Mouse (Mus musculus) left cerebral cortex, adult 2 months (tissue): Measurements from ENCODE around the gene Ipo11. TPM values are rescaled to one million over a fixed set of nuclear protein-coding genes. Genes with fewer than 3 reads are reported as not detected.

Experiments
- DNase-seq, 2 experiments: peaks; one replicate each; pipeline ENCODE4 v3.0.0; 2021 to 2022; ENCODE audit warnings: low spot score in 2 of 2, mixed read lengths in 1 of 2; ENCODE audit errors: extremely low spot score in 1 of 2
- H3K27ac ChIP-seq: fragments of 200-600 bp; 2 replicates; pipeline ENCODE4 v1.8.1; 2022
- H3K4me3 ChIP-seq: fragments of 200-600 bp; 2 replicates; pipeline ENCODE4 v1.8.1; 2022
- CTCF ChIP-seq: fragments of 200-600 bp; IDR thresholded peaks from 2 replicates; pipeline ENCODE4 v1.8.1; 2022; ENCODE audit warnings: antibody characterized with exemption, mild to moderate bottlenecking, moderate library complexity
- intact Hi-C: fragments of 180-260 bp; cut with DNase I; formaldehyde crosslinking; loops from one replicate; pipeline ENCODE4 v1.15.1; 2025
- total RNA-seq, 2 experiments: library from RNA; stranded (reverse); gene quantifications; 2 replicates each; pipeline ENCODE4 v1.2.3; 2021

Gene Ipo11
- total RNA-seq, 2 experiments from 2014 or later, result 58.9 to 59.3 TPM

GRCm38 (mm10) chr13:106893196-106893595 is 43.6 kb downstream of the Ipo11 start:
- no peak overlapping the region for H3K27ac ChIP-seq
- no peak for TF ChIP-seq CTCF
- intact Hi-C loops, result no loop called here
- no peak overlapping the region for H3K4me3 ChIP-seq
- DNase-seq, result no peak

GRCm38 (mm10) chr13:106887364-106887763 is 49.4 kb downstream of the Ipo11 start:
- no peak for DNase-seq
- intact Hi-C loops, result loop anchor here (10.0 kb wide), 1 partner anchor 1443 kb away; the partner anchor contains the start of gene Htr1a
- Histone ChIP-seq H3K27ac (no peak overlapping the region), H3K4me3 (no peak overlapping the region)
- no peak; the same call in 1 of the 2 replicates for TF ChIP-seq CTCF

GRCm38 (mm10) chr13:106884249-106884648 is 52.5 kb downstream of the Ipo11 start:
- DNase-seq, result no peak
- no peak for TF ChIP-seq CTCF
- intact Hi-C loops, result loop anchor here (10.0 kb wide), 1 partner anchor 1439 kb away; the partner anchor contains the start of gene Htr1a
- Histone ChIP-seq H3K4me3 (no peak overlapping the region), H3K27ac (no peak overlapping the region)

GRCm38 (mm10) chr13:106876278-106876677 is 60.5 kb downstream of the Ipo11 start:
- TF ChIP-seq CTCF, result peak; percentile 46
- no peak for DNase-seq
- Histone ChIP-seq H3K27ac (no peak overlapping the region), H3K4me3 (no peak overlapping the region)
- intact Hi-C loops, result no loop called here

- intact Hi-C loops, result no loop called here
- H3K27ac ChIP-seq, result no peak overlapping the region
- DNase-seq, result no peak
- no peak for TF ChIP-seq CTCF
- no peak overlapping the region for H3K4me3 ChIP-seq
These were observed 71.2 kb downstream of the Ipo11 start for GRCm38 (mm10) chr13:106865547-106865946.

GRCm38 (mm10) chr13:106858779-106859178 is 78.0 kb downstream of the Ipo11 start:
- H3K27ac ChIP-seq, result no peak overlapping the region
- intact Hi-C loops, result no loop called here

GRCm38 (mm10) chr13:106856556-106856955 is 80.2 kb downstream of the Ipo11 start:
- DNase-seq, result no peak
- Histone ChIP-seq H3K4me3 (no peak overlapping the region), H3K27ac (no peak overlapping the region)
- TF ChIP-seq CTCF, result no peak
- intact Hi-C loops, result no loop called here

More at GRCm38 (mm10) chr13:106858779-106859178, 78.0 kb downstream of the Ipo11 start:
- no peak for TF ChIP-seq CTCF
- DNase-seq, result no peak
- no peak overlapping the region for H3K4me3 ChIP-seq

GRCm38 (mm10) chr13:106847534-106847933 is 89.2 kb downstream of the Ipo11 start:
- Histone ChIP-seq H3K4me3 (no peak overlapping the region), H3K27ac (no peak overlapping the region)
- TF ChIP-seq CTCF, result no peak
- intact Hi-C loops, result no loop called here
- no peak for DNase-seq

GRCm38 (mm10) chr13:106844928-106845327 is 91.8 kb downstream of the Ipo11 start:
- no peak overlapping the region for H3K27ac ChIP-seq
- no peak for TF ChIP-seq CTCF
- intact Hi-C loops, result no loop called here
- H3K4me3 ChIP-seq, result no peak overlapping the region
- DNase-seq, result no peak

GRCm38 (mm10) chr13:106842542-106842941 is 94.2 kb downstream of the Ipo11 start:
- intact Hi-C loops, result no loop called here
- no peak for TF ChIP-seq CTCF
- no peak for DNase-seq
- Histone ChIP-seq H3K4me3 (no peak overlapping the region), H3K27ac (no peak overlapping the region)

- Histone ChIP-seq H3K27ac (no peak overlapping the region), H3K4me3 (no peak overlapping the region)
- no peak for TF ChIP-seq CTCF
- DNase-seq, result no peak
- intact Hi-C loops, result no loop called here
These were observed 98.0 kb downstream of the Ipo11 start for GRCm38 (mm10) chr13:106838778-106839177.

- no peak for DNase-seq
- intact Hi-C loops, result no loop called here
- H3K4me3 ChIP-seq, result peak overlapping the region; percentile 34; the same call in 1 of the 2 replicates
- no peak for TF ChIP-seq CTCF
- H3K27ac ChIP-seq, result no peak overlapping the region
These were observed 100.3 kb downstream of the Ipo11 start for GRCm38 (mm10) chr13:106836527-106836879.

GRCm38 (mm10) chr13:106835844-106836526 is 100.8 kb downstream of the Ipo11 start:
- Histone ChIP-seq H3K4me3 (peak overlapping the region; percentile 34), H3K27ac (no peak overlapping the region)
- DNase-seq, result no peak
- intact Hi-C loops, result no loop called here
- TF ChIP-seq CTCF, result no peak
